Mouse (Mus musculus): ENCODE results near the gene Rcor1.
A peak's percentile ranks its signal among the peaks of the same experiment; 100 is the strongest.

Gene Rcor1

DNA sequence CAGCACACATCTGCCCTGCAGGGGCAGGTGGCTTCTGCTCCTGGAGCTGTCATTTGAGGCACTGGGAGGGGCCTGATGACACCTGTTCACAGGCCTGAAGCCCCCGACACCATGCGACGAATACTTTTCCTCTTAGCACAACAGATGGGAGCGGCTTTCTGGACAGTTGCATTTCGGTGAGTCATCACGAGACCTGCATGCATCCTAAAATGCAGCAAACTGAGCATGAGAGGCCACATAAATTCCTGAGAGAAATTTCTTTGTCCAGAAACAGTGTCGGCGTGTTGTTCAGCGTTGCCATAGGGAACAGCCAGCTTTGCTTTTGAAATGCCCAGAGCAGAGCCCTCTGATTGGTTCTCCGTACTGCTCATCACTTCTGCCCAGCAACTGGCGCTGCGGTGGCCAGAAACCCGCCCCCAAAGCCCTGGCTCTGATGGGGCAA is 125.2 kb downstream of the Rcor1 start:
- peak; percentile 82 for DNase-seq (ENCODE audit: low read depth, low spot score)

GRCm38 (mm10) chr12:111165146-111165812 is 126.1 kb downstream of the Rcor1 start:
- DNase-seq (ENCODE audit: low read depth, low spot score) = no peak
